Mouse (Mus musculus) spleen, adult 18-20 months (tissue): ENCODE results near the gene Medag.

Experiments
- DNase-seq, 2 experiments: peaks; one replicate each; pipeline ENCODE4 v3.0.0; 2022; ENCODE audit warnings: mixed read lengths in 2 of 2

Gene Medag

GRCm38 (mm10) chr5:149430943-149431342 lies 19.4 kb downstream of the Medag start:
- no peak for DNase-seq

DNA sequence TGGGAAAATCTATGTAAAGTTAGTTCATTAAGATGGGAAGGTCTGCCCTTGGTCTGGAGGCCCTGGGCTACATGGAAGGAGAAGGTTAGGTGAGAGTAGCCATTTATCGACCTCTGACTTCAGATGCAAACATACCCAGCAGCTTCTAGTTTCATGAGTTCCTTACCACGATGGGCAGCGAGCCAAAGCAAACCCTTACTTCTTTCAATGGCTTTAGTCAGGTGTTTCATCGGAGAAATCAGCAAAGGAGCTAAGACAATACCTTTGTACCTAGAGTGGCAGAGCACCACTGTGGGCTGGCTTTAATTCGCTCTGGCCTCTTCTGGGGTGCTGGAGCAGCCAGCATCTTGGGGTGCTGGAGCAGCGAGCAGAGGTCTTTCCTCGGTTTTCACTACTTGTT lies 22.1 kb downstream of the Medag start:
- no peak for DNase-seq

DNA sequence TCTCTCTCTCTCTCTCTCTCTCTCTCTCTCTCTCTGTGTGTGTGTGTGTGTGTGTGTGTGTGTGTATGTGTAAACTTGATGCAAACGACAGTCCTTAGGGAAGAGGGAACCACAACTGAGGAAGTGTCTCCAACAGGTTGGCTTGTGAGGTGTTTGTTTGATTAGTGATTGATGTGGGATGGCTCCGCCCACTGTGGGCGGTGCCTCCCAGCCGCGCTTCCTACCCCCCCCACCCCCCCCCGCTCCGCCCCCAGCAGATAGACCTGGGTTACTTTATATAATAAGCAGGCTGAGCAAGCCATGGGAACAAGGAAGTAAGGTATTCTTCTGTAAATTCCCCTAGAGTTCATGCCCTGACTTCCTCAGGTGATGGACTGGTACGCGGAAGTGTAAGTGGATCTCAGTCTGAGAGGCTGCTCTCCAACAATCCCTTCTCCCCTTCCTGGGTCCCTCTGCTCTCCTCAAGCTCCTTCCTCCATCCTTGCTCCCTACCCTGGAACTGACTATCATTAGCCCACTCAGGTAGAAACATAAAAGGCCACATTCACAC lies 22.7 kb downstream of the Medag start:
- DNase-seq, result no peak

- DNase-seq, result no peak
Measured at GRCm38 (mm10) chr5:149436541-149436940, 25.0 kb downstream of the Medag start.

GRCm38 (mm10) chr5:149437150-149437549 lies 25.6 kb downstream of the Medag start:
- DNase-seq, result no peak

- no peak for DNase-seq
Measured at GRCm38 (mm10) chr5:149439531-149440179, 28.1 kb downstream of the Medag start, which contains the start of gene Tex26. Gene Tex26, plus strand, starts transcription at chr5:149439660.

- no peak for DNase-seq
Measured at GRCm38 (mm10) chr5:149440180-149440573, 28.6 kb downstream of the Medag start.

- no peak for DNase-seq
Measured at GRCm38 (mm10) chr5:149441646-149442276, 30.2 kb downstream of the Medag start.

- no peak for DNase-seq
Measured at GRCm38 (mm10) chr5:149442277-149442660, 30.7 kb downstream of the Medag start.

- DNase-seq, result no peak
Measured at GRCm38 (mm10) chr5:149444451-149444850, 32.9 kb downstream of the Medag start.

GRCm38 (mm10) chr5:149446495-149446894 lies 34.9 kb downstream of the Medag start:
- no peak for DNase-seq

GRCm38 (mm10) chr5:149447733-149448132 lies 36.2 kb downstream of the Medag start:
- DNase-seq, result no peak

- no peak for DNase-seq
Measured at GRCm38 (mm10) chr5:149449406-149449805, 37.9 kb downstream of the Medag start.

DNA sequence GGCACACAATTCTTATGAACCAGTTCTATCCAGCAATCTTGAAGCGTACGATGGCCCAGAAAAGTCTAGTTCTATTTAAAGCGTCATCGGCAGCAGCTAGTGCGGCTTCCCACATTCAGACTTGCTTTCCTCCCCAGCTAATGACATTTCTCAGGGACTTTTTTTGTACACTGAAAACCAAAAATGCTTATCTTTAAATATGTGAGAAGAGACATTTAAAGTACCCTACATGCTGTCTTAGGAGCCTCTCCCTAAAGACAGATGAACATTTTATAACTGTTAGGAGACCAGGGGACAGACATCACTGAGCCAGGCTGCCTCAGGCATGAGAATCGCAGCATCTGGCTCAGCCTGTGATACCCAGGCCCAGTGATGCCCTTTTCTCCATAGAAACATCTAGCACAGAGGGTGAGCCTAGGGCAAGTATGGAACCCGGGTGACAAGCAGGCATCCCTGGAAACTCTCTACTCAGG lies 39.7 kb downstream of the Medag start:
- DNase-seq, result no peak

- peak; percentile 13 to 74 for DNase-seq
Measured at GRCm38 (mm10) chr5:149454281-149454680, 42.7 kb downstream of the Medag start.

DNA sequence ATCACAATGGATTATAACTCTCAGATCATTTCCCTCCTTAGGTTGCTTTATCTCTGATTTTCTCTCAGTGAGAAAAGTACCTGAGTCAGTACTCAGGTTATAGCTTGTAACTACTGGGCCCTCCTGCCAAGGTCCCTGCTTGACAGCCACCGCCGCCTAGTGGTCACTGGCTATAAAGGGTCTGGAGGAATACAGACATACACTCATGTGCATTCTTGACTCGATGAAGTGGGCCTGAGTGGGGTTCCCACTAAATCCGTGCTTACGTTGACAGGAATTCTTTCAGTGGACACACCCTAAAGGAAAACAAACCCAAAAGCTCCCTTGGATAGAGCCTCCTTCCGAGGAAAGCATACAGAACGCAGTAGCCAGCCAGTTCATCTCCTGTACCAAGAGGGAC lies 45.0 kb downstream of the Medag start:
- no peak for DNase-seq

GRCm38 (mm10) chr5:149462071-149462470 lies 50.5 kb downstream of the Medag start:
- no peak for DNase-seq

- DNase-seq, result no peak
Measured at GRCm38 (mm10) chr5:149465305-149465704, 53.8 kb downstream of the Medag start.

DNA sequence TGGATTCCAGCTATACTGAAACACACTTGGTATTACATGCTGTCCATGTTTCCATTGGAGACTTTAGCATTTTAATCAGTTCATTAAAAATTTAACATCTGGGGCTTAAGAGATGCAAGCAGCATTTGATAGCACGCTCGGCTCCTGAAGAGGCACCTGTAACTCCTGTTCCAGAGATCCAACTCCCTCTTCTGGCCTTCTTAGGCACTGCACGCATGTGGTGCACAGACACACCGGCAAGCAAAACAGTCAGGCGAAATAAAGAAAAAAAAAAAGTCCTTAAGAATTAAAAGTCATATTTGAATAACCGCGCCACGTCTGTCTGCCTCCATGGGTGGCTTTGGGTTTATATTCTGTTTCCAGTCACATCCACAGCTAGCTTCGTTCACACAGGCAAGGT lies 62.6 kb downstream of the Medag start:
- no peak for DNase-seq

DNA sequence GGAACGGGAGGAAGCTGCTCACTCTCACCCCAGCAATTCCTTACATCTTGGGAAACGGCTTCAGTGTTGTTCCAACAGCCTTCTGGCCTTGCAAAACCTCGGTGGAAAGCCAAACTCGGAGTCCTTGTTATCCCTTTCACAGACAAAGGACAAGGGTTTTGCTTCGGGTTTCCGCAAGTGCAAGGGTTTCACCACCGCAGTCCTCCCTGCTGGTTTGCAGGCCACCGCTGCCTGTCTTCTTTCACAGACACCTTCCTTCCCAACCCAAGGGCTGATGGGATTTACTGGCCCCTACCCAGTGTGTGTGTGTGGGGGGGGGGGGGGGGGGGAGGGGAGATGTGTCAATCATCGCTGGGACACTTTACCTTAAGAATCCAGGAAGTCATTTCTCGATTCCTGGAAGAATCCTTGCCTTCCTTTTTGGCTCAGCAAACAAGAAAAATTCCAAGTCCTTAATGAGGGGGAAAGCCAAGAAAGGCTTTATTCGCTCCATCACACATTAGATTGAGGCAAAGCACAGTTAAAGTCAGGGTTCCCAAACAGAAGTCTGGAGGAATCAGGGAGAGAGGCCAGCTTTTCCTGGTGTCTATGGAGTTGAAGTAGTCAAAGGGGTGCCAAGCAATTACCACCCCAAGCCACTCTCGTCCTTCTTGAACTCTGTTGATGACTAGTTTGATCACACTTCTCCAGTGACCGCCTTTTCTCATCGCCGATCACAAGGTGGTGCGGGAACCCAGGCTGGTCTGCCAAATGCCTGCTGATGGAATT lies 63.3 kb downstream of the Medag start:
- no peak for DNase-seq
